Mouse (Mus musculus): Measurements from ENCODE around the gene Tia1. TPM values are rescaled to one million over a fixed set of nuclear protein-coding genes. Genes with fewer than 3 reads are reported as not detected.

The Tia1 gene
- 318 and 338 TPM in 2 replicates for polyA plus RNA-seq (2016; fragmentation: Nextera tagmentation; extraction: Ambion mirVana)

GRCm38 (mm10) chr6:86404100-86404861, at the start of gene Tia1:
Tia1 (plus strand) TSS chr6:86404219.
- H3K4me2 ChIP-seq (replicated peaks): peak within 1 kb of the TSS; percentile 60
- under 1% methylated on average over 59 of the region's 62 CpGs for WGBS
- no peaks in the 10 kb centered on the region for H3K27me3 ChIP-seq
- H3K4me1 ChIP-seq: peaks cover 8% of the 10 kb centered on the region; the same call in 1 of the 2 replicates
- peak; percentile 93 for ATAC-seq (ENCODE audit: insufficient number of reproducible peaks, insufficient read depth, low FRiP score, low TSS enrichment)
- peak within 1 kb of the TSS; percentile 83 for H3K4me3 ChIP-seq
- peak within 1 kb of the TSS; percentile 98 for H3K9ac ChIP-seq
- no peaks in the 10 kb centered on the region for H3K9me3 ChIP-seq
- peaks cover 4% of the 10 kb centered on the region; the same call in 1 of the 2 replicates for H3K36me3 ChIP-seq
- H3K27ac ChIP-seq: peak within 1 kb of the TSS; percentile 100

DNA sequence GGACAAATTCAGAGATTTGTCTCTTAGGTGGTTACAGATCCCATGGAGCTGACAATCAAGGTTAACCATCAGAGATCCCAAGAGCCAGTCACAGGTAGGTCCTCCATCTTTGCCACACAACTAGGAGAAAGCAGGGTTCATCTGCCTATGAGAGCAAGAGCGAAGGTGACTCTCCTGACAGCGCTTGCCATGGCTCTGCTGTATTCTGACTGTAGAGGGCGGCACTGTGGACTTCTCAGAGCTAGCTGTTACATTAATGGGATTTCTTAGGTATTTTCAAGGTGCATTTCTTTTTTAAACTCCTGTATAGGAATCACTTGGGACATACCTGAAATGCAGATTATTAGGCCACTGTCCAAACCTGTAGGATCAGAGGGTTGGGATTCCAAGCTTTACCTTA, 49.1 kb upstream of the Tia1 start:
- Histone ChIP-seq H3K27me3 (no peaks in the 10 kb centered on the region), H3K9ac (no peak overlapping the region), H3K36me3 (no peaks in the 10 kb centered on the region), H3K27ac (no peak overlapping the region), H3K4me3 (no peak overlapping the region), H3K4me2 (replicated peaks) (no peak overlapping the region), H3K4me1 (no peaks in the 10 kb centered on the region), H3K9me3 (no peaks in the 10 kb centered on the region)
- no peak for ATAC-seq (ENCODE audit: insufficient number of reproducible peaks, insufficient read depth, low FRiP score, low TSS enrichment)
- WGBS: 61% methylated on average over 3 of the region's 3 CpGs

- no peak overlapping the region for H3K9ac ChIP-seq
- 88% methylated on average over 9 of the region's 9 CpGs for WGBS
- ATAC-seq (ENCODE audit: insufficient number of reproducible peaks, insufficient read depth, low FRiP score, low TSS enrichment): no peak
- no peak overlapping the region for H3K4me2 ChIP-seq (replicated peaks)
- no peaks in the 10 kb centered on the region for H3K36me3 ChIP-seq
- no peaks in the 10 kb centered on the region for H3K9me3 ChIP-seq
- no peak overlapping the region for H3K27ac ChIP-seq
- no peaks in the 10 kb centered on the region for H3K4me1 ChIP-seq
- no peaks in the 10 kb centered on the region for H3K27me3 ChIP-seq
- H3K4me3 ChIP-seq: no peak overlapping the region
These were observed 47.1 kb upstream of the Tia1 start for GRCm38 (mm10) chr6:86356956-86357355.

GRCm38 (mm10) chr6:86360691-86361090, 43.3 kb upstream of the Tia1 start:
- no peak overlapping the region for H3K4me3 ChIP-seq
- 62% methylated on average over 7 of the region's 7 CpGs for WGBS

GRCm38 (mm10) chr6:86361373-86361772, 42.6 kb upstream of the Tia1 start:
- Histone ChIP-seq H3K27me3 (no peaks in the 10 kb centered on the region), H3K4me3 (no peak overlapping the region), H3K9ac (no peak overlapping the region), H3K27ac (no peak overlapping the region), H3K4me1 (peaks cover 5% of the 10 kb centered on the region; the same call in 1 of the 2 replicates), H3K4me2 (replicated peaks) (no peak overlapping the region), H3K36me3 (no peaks in the 10 kb centered on the region), H3K9me3 (no peaks in the 10 kb centered on the region)
- 86% methylated on average over 7 of the region's 7 CpGs for WGBS
- no peak for ATAC-seq (ENCODE audit: insufficient number of reproducible peaks, insufficient read depth, low FRiP score, low TSS enrichment)

More at GRCm38 (mm10) chr6:86360691-86361090, 43.3 kb upstream of the Tia1 start:
- ATAC-seq (ENCODE audit: insufficient number of reproducible peaks, insufficient read depth, low FRiP score, low TSS enrichment): no peak
- Histone ChIP-seq H3K36me3 (no peaks in the 10 kb centered on the region), H3K9ac (no peak overlapping the region), H3K9me3 (no peaks in the 10 kb centered on the region), H3K27ac (no peak overlapping the region), H3K27me3 (no peaks in the 10 kb centered on the region), H3K4me1 (0 out of 2 replicates have a peak, but pooled peaks cover 3% of the 10 kb centered on the region), H3K4me2 (replicated peaks) (no peak overlapping the region)

GRCm38 (mm10) chr6:86364442-86365141, 39.4 kb upstream of the Tia1 start:
- no peaks in the 10 kb centered on the region for H3K9me3 ChIP-seq
- WGBS: 2% methylated on average over 17 of the region's 17 CpGs
- peak; percentile 43; the same call in 1 of the 2 replicates for ATAC-seq (ENCODE audit: insufficient number of reproducible peaks, insufficient read depth, low FRiP score, low TSS enrichment)
- peaks cover 7% of the 10 kb centered on the region; the same call in 1 of the 2 replicates for H3K36me3 ChIP-seq
- peaks cover 10% of the 10 kb centered on the region; the same call in 1 of the 2 replicates for H3K4me1 ChIP-seq
- peak overlapping the region; percentile 1; the same call in 1 of the 2 replicates for H3K27ac ChIP-seq
- H3K4me3 ChIP-seq: peak overlapping the region; percentile 68
- peak overlapping the region; percentile 81 for H3K4me2 ChIP-seq (replicated peaks)
- peak overlapping the region; percentile 57; the same call in 1 of the 2 replicates for H3K9ac ChIP-seq
- H3K27me3 ChIP-seq: no peaks in the 10 kb centered on the region

DNA sequence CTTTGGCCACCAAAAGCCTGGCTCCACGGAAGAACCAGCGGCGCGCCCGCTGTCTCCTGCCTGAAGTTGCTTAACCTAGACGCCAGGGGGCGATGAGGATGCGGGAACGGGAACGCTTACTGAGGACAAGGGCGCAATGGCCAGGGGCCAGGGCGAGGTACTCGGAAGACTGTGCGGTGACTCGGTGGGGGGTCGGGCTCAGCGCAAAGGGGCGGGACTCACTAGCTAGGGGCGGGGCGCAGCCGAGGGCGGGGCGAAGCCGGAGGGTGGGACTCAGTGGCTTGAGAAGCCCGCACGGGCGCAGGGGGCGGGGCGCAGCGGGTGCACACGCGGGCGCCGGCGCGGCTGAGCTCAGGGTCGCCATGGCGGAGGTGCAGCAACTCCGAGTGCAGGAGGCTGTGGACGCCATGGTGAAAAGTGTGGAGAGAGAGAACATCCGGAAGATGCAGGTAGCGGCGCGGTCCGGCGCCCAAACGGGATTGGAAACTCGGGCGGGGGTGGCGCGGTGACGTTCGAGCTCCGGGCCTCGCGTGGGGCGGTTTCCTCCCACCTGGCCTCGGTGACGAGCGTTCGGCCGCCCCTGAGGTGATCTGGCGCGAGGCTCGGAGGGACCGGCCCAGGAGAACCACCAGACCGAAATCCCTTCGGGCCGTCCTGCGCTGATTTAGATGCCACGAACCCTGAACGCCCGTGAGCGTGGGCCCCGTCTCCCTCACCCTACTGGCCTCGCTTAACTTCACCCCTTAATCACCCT, 38.5 kb upstream of the Tia1 start, which contains the start of gene Fam136a:
Gene Fam136a (plus strand): TSS at position 276 of the 754 bp plus-strand sequence.
- no peaks in the 10 kb centered on the region for H3K27me3 ChIP-seq

GRCm38 (mm10) chr6:86366125-86366852, 37.7 kb upstream of the Tia1 start:
- Histone ChIP-seq H3K4me3 (peak overlapping the region; percentile 68), H3K36me3 (peaks cover 7% of the 10 kb centered on the region; the same call in 1 of the 2 replicates), H3K9ac (peak overlapping the region; percentile 73), H3K27ac (peak overlapping the region; percentile 74), H3K4me1 (peaks cover 17% of the 10 kb centered on the region), H3K27me3 (no peaks in the 10 kb centered on the region), H3K9me3 (no peaks in the 10 kb centered on the region), H3K4me2 (replicated peaks) (peak overlapping the region; percentile 81)
- 45% methylated on average over 25 of the region's 25 CpGs for WGBS
- ATAC-seq (ENCODE audit: insufficient number of reproducible peaks, insufficient read depth, low FRiP score, low TSS enrichment): no peak

More for the DNA sequence above, 38.5 kb upstream of the Tia1 start, which contains the start of gene Fam136a:
- H3K27ac ChIP-seq: peak within 1 kb of the TSS; percentile 74
- H3K4me3 ChIP-seq: peak within 1 kb of the TSS; percentile 68
- H3K36me3 ChIP-seq: peaks cover 7% of the 10 kb centered on the region; the same call in 1 of the 2 replicates
- peak within 1 kb of the TSS; percentile 81 for H3K4me2 ChIP-seq (replicated peaks)
- ATAC-seq (ENCODE audit: insufficient number of reproducible peaks, insufficient read depth, low FRiP score, low TSS enrichment): peak; percentile 95
- H3K9me3 ChIP-seq: no peaks in the 10 kb centered on the region
- WGBS: under 1% methylated on average over 66 of the region's 76 CpGs
- peak within 1 kb of the TSS; percentile 73 for H3K9ac ChIP-seq
- peaks cover 12% of the 10 kb centered on the region for H3K4me1 ChIP-seq

GRCm38 (mm10) chr6:86366853-86367249, 37.2 kb upstream of the Tia1 start:
- no peak overlapping the region for H3K27ac ChIP-seq
- H3K4me3 ChIP-seq: peak overlapping the region; percentile 68; the same call in 1 of the 2 replicates
- H3K4me2 ChIP-seq (replicated peaks): peak overlapping the region; percentile 81
- H3K27me3 ChIP-seq: no peaks in the 10 kb centered on the region
- peaks cover 7% of the 10 kb centered on the region; the same call in 1 of the 2 replicates for H3K36me3 ChIP-seq
- no peak for ATAC-seq (ENCODE audit: insufficient number of reproducible peaks, insufficient read depth, low FRiP score, low TSS enrichment)
- 85% methylated on average over 2 of the region's 2 CpGs for WGBS
- peaks cover 17% of the 10 kb centered on the region for H3K4me1 ChIP-seq
- H3K9ac ChIP-seq: peak overlapping the region; percentile 7; the same call in 1 of the 2 replicates
- H3K9me3 ChIP-seq: no peaks in the 10 kb centered on the region

- Histone ChIP-seq H3K9ac (no peak overlapping the region), H3K4me3 (no peak overlapping the region), H3K36me3 (peaks cover 7% of the 10 kb centered on the region; the same call in 1 of the 2 replicates), H3K4me1 (peaks cover 30% of the 10 kb centered on the region), H3K4me2 (replicated peaks) (no peak overlapping the region), H3K27ac (no peak overlapping the region), H3K9me3 (no peaks in the 10 kb centered on the region), H3K27me3 (no peaks in the 10 kb centered on the region)
- ATAC-seq (ENCODE audit: insufficient number of reproducible peaks, insufficient read depth, low FRiP score, low TSS enrichment): no peak
- 93% methylated on average over 5 of the region's 5 CpGs for WGBS
These were observed 35.5 kb upstream of the Tia1 start for GRCm38 (mm10) chr6:86368479-86368878.
